In genomic region chr3:153774568-153774967, GRCm38 (mm10) we compare ENCODE assay signal across 12 mouse cellular contexts.
"Had no signal": no experiment of that assay in that cellular context is flagged by ENCODE, and none has a peak within 500 bp of the region (broad histone marks: within the 10 kb centered on the region; RNA-seq: fewer than 3 reads in every experiment).

No protein-coding gene starts in this region.

- H3K4me1 ChIP-seq: limb, embryonic 15.5 days; lung, embryonic 15.5 days; midbrain, embryonic 13.5 days had no signal

- H3K4me3 ChIP-seq: kidney, embryonic 15.5 days; left cerebral cortex, adult 2 months; limb, embryonic 15.5 days; lung, embryonic 15.5 days; midbrain, embryonic 13.5 days had no signal

- ATAC-seq: intestine, embryonic 16.5 days; midbrain, embryonic 13.5 days had no signal

- DNase-seq: kidney, adult 2 months; kidney, postnatal 14 days; lung, postnatal 14 days; right cerebral cortex, postnatal 4 days; thymus, postnatal 14 days had no signal

- H3K27me3 ChIP-seq: kidney, embryonic 15.5 days; limb, embryonic 15.5 days; lung, embryonic 15.5 days; midbrain, embryonic 13.5 days had no signal

- H3K4me2 ChIP-seq: kidney, embryonic 15.5 days; limb, embryonic 15.5 days; lung, embryonic 15.5 days; midbrain, embryonic 13.5 days had no signal

- H3K9me3 ChIP-seq: kidney, embryonic 15.5 days; limb, embryonic 15.5 days; lung, embryonic 15.5 days; midbrain, embryonic 13.5 days had no signal

- H3K36me3 ChIP-seq: kidney, embryonic 15.5 days; limb, embryonic 15.5 days; lung, embryonic 15.5 days; midbrain, embryonic 13.5 days had no signal

- H3K9ac ChIP-seq: kidney, embryonic 15.5 days; limb, embryonic 15.5 days; lung, embryonic 15.5 days; midbrain, embryonic 13.5 days had no signal

- H3K27ac ChIP-seq: kidney, embryonic 15.5 days; left cerebral cortex, adult 2 months; limb, embryonic 15.5 days; lung, embryonic 15.5 days; macrophage; midbrain, embryonic 13.5 days had no signal
